Mouse (Mus musculus) limb, embryonic 14.5 days (tissue): ENCODE results near the gene Hist1h2bl. TPM values are rescaled to one million over a fixed set of nuclear protein-coding genes. Genes with fewer than 3 reads are reported as not detected.
"Not testable (repeated sequence)": the region's sequence is repeated elsewhere in the genome, so short reads cannot be mapped to it uniquely, and the experiment has no call there.

ENCODE experiments used
- ATAC-seq: fragments of 200-750 bp; cut with Nextera tagmentation; 2 replicates; pipeline ENCODE4 v1.8.0; 2017; ENCODE audit warnings: low read depth, moderate number of reproducible peaks, moderate TSS enrichment; ENCODE audit not compliant: low FRiP score
- DNase-seq: peaks from one replicate; pipeline ENCODE4 v3.0.0-alpha.2; 2015; ENCODE audit warnings: low spot score
- H3K27ac ChIP-seq: fragments of 300-500 bp; sonication (generic); replicated peaks from 2 replicates; pipeline ENCODE4 v1.5.1; 2014; ENCODE audit warnings: low read depth, mild to moderate bottlenecking, low read length, moderate library complexity, mixed read lengths
- H3K27me3 ChIP-seq: fragments of 300-500 bp; sonication (generic); 2 replicates; pipeline ENCODE4 v1.6.1; 2014; ENCODE audit warnings: low read length, mixed read lengths; ENCODE audit not compliant: control insufficient read depth, insufficient read depth
- H3K36me3 ChIP-seq: fragments of 300-500 bp; sonication (generic); 2 replicates; pipeline ENCODE4 v1.6.1; 2014; ENCODE audit warnings: mild to moderate bottlenecking, low read length, moderate library complexity, mixed read lengths; ENCODE audit not compliant: control insufficient read depth, insufficient read depth
- H3K4me1 ChIP-seq: fragments of 300-500 bp; sonication (generic); 2 replicates; pipeline ENCODE4 v1.6.1; 2014; ENCODE audit warnings: antibody characterized with exemption, low read length, mixed read lengths; ENCODE audit not compliant: control insufficient read depth, insufficient read depth
- H3K4me2 ChIP-seq: fragments of 300-500 bp; sonication (generic); replicated peaks from 2 replicates; pipeline ENCODE4 v1.6.1; 2014; ENCODE audit warnings: low read depth, mild to moderate bottlenecking, low read length, moderate library complexity; ENCODE audit not compliant: severe bottlenecking
- H3K4me3 ChIP-seq: fragments of 300-500 bp; sonication (generic); replicated peaks from 2 replicates; pipeline ENCODE4 v1.5.1; 2014; ENCODE audit warnings: low read length
- H3K9ac ChIP-seq: fragments of 300-500 bp; sonication (generic); 2 replicates; pipeline ENCODE4 v1.6.1; 2014; ENCODE audit warnings: mild to moderate bottlenecking, low read depth, low read length, moderate library complexity; ENCODE audit not compliant: severe bottlenecking
- H3K9me3 ChIP-seq: fragments of 300-500 bp; sonication (generic); 2 replicates; pipeline ENCODE4 v1.6.1; 2016; ENCODE audit warnings: low read length; ENCODE audit not compliant: control insufficient read depth
- POLR2A ChIP-seq: fragments of 200-500 bp; IDR thresholded peaks from 2 replicates; pipeline ENCODE4 v1.8.0; 2012; ENCODE audit warnings: inconsistent platforms, mild to moderate bottlenecking, moderate library complexity, borderline replicate concordance; ENCODE audit not compliant: insufficient read depth, insufficient read length; ENCODE audit errors: extremely low read depth
- WGBS: fragments of 180-500 bp; shearing (Covaris S2); extraction: QIAGEN DNeasy Blood & Tissue Kit; methylation state at CpG from one replicate; pipeline ENCODE4 v1.1.7; 2014; 5-methylcytosine and 5-hydroxymethylcytosine counted together
- polyA plus RNA-seq, 2 experiments: library from polyadenylated mRNA; depleted of rRNA in 1 of 2; stranded (reverse) in 1 of 2; unstranded in 1 of 2; fragments of >200 nt; fragmentation: Nextera tagmentation in 1 of 2; extraction: Ambion mirVana in 1 of 2; gene quantifications; 2 replicates each; pipeline versions ENCODE4 v1.2.1 to v1.2.3; 2012 to 2014

Gene Hist1h2bl
- polyA plus RNA-seq, 2 experiments: 4.4 to 15.9 TPM

- 31% methylated on average over 10 of the region's 11 CpGs for WGBS
- Histone ChIP-seq H3K4me3 (no peak overlapping the region), H3K4me1 (no peaks in the 10 kb centered on the region), H3K9ac (no peak overlapping the region), H3K9me3 (no peaks in the 10 kb centered on the region), H3K27me3 (no peaks in the 10 kb centered on the region), H3K27ac (no peak overlapping the region), H3K36me3 (no peaks in the 10 kb centered on the region), H3K4me2 (no peak overlapping the region)
- DNase-seq (no peak), ATAC-seq (no peak)
- TF ChIP-seq POLR2A: no peak
These were observed 12.1 kb upstream of the Hist1h2bl start for GRCm38 (mm10) chr13:21727948-21728572.

GRCm38 (mm10) chr13:21722993-21723836 is 7.3 kb upstream of the Hist1h2bl start:
- Histone ChIP-seq H3K27me3 (no peaks in the 10 kb centered on the region), H3K9ac (no peak overlapping the region), H3K9me3 (no peaks in the 10 kb centered on the region), H3K27ac (peak overlapping the region; percentile 82; the same call in 1 of the 2 replicates), H3K4me2 (peak overlapping the region; percentile 54), H3K36me3 (no peaks in the 10 kb centered on the region), H3K4me1 (peaks cover 19% of the 10 kb centered on the region), H3K4me3 (0 out of 2 replicates have a peak overlapping the region, but pooled peaks have one; percentile 40)
- TF ChIP-seq POLR2A: no peak
- 21% methylated on average over 5 of the region's 5 CpGs for WGBS
- no peak for DNase-seq
- no peak for ATAC-seq

- DNase-seq: peak; percentile 42
- TF ChIP-seq POLR2A: peak; percentile 54; the same call in 1 of the 2 replicates
These were observed 6.5 kb upstream of the Hist1h2bl start for GRCm38 (mm10) chr13:21722373-21722925.

GRCm38 (mm10) chr13:21721757-21722372 is 5.9 kb upstream of the Hist1h2bl start, which contains the start of gene Hist1h2bm:
Hist1h2bm (plus strand) TSS chr13:21722044.
- ATAC-seq: peak; percentile 93
- peak; percentile 86; the same call in 1 of the 2 replicates for TF ChIP-seq POLR2A
- not testable (repeated sequence) for H3K27me3 ChIP-seq, H3K36me3 ChIP-seq, H3K9me3 ChIP-seq
- WGBS: under 1% methylated on average over 30 of the region's 37 CpGs
- peak within 1 kb of the TSS; percentile 83 for H3K27ac ChIP-seq
- H3K4me3 ChIP-seq: peak within 1 kb of the TSS; percentile 40
- H3K4me2 ChIP-seq: peak within 1 kb of the TSS; percentile 54
- peaks cover 20% of the 10 kb centered on the region for H3K4me1 ChIP-seq
- peak; percentile 97 for DNase-seq
- H3K9ac ChIP-seq: peak within 1 kb of the TSS; percentile 51

More at GRCm38 (mm10) chr13:21722373-21722925, 6.5 kb upstream of the Hist1h2bl start:
- Histone ChIP-seq H3K27ac (peak overlapping the region; percentile 82), H3K4me3 (peak overlapping the region; percentile 40), H3K36me3 (no peaks in the 10 kb centered on the region), H3K9me3 (no peaks in the 10 kb centered on the region), H3K4me1 (peaks cover 20% of the 10 kb centered on the region), H3K27me3 (no peaks in the 10 kb centered on the region), H3K9ac (peak overlapping the region; percentile 51), H3K4me2 (peak overlapping the region; percentile 54)
- ATAC-seq: no peak; the same call in 1 of the 2 replicates
- WGBS: 2% methylated on average over 10 of the region's 11 CpGs
